Mouse (Mus musculus): ENCODE data around the gene Astn2. TPM values are rescaled to one million over a fixed set of nuclear protein-coding genes. Genes with fewer than 3 reads are reported as not detected.

Gene Astn2
- polyA plus RNA-seq, 1 experiment from 2014 or later, result 0.06 TPM

GRCm38 (mm10) chr4:65724414-65724813 is 680.0 kb downstream of the Astn2 start:
- no peak overlapping the region for H3K4me3 ChIP-seq (replicated peaks)
- no peaks in the 10 kb centered on the region for H3K4me1 ChIP-seq (replicated peaks)
- H3K27ac ChIP-seq, result no peak overlapping the region
- no peaks in the 10 kb centered on the region for H3K36me3 ChIP-seq
- H3K27me3 ChIP-seq, result no peaks in the 10 kb centered on the region
- ATAC-seq (ENCODE audit: low read depth) (no peak), DNase-seq (no peak)
- no peak overlapping the region for H3K4me2 ChIP-seq
- no peak overlapping the region for H3K9ac ChIP-seq
- no peaks in the 10 kb centered on the region for H3K9me3 ChIP-seq (replicated peaks)
- WGBS (ENCODE audit: insufficient replicate concordance), result 39% methylated on average over 6 of the region's 6 CpGs

- no peaks in the 10 kb centered on the region for H3K4me1 ChIP-seq (replicated peaks)
- H3K4me2 ChIP-seq, result no peak overlapping the region
- H3K27ac ChIP-seq, result no peak overlapping the region
- no peaks in the 10 kb centered on the region for H3K27me3 ChIP-seq
- H3K9me3 ChIP-seq (replicated peaks), result no peaks in the 10 kb centered on the region
- H3K36me3 ChIP-seq, result no peaks in the 10 kb centered on the region
- ATAC-seq (ENCODE audit: low read depth) (no peak), DNase-seq (no peak)
- no peak overlapping the region for H3K9ac ChIP-seq
- no peak overlapping the region for H3K4me3 ChIP-seq (replicated peaks)
- WGBS (ENCODE audit: insufficient replicate concordance), result 54% methylated on average over 2 of the region's 2 CpGs
Observed at GRCm38 (mm10) chr4:65719610-65720009, 684.8 kb downstream of the Astn2 start.

GRCm38 (mm10) chr4:65717899-65718298 is 686.5 kb downstream of the Astn2 start:
- Histone ChIP-seq H3K4me3 (replicated peaks) (no peak overlapping the region), H3K9ac (no peak overlapping the region), H3K9me3 (replicated peaks) (no peaks in the 10 kb centered on the region), H3K4me2 (no peak overlapping the region), H3K27ac (no peak overlapping the region), H3K27me3 (no peaks in the 10 kb centered on the region), H3K4me1 (replicated peaks) (no peaks in the 10 kb centered on the region), H3K36me3 (no peaks in the 10 kb centered on the region)
- DNase-seq (no peak), ATAC-seq (ENCODE audit: low read depth) (no peak)
- 64% methylated on average over 1 of the region's 1 CpGs for WGBS (ENCODE audit: insufficient replicate concordance)

GRCm38 (mm10) chr4:65716086-65716485 is 688.3 kb downstream of the Astn2 start:
- H3K4me3 ChIP-seq (replicated peaks), result no peak overlapping the region
- no peak for DNase-seq
- H3K27me3 ChIP-seq, result no peaks in the 10 kb centered on the region
- no peak for ATAC-seq (ENCODE audit: low read depth)
- H3K27ac ChIP-seq, result no peak overlapping the region
- no peaks in the 10 kb centered on the region for H3K4me1 ChIP-seq (replicated peaks)
- no peaks in the 10 kb centered on the region for H3K9me3 ChIP-seq (replicated peaks)
- no peaks in the 10 kb centered on the region for H3K36me3 ChIP-seq
- WGBS (ENCODE audit: insufficient replicate concordance), result 60% methylated on average over 2 of the region's 2 CpGs
- H3K4me2 ChIP-seq, result no peak overlapping the region
- H3K9ac ChIP-seq, result no peak overlapping the region

GRCm38 (mm10) chr4:65711678-65712077 is 692.7 kb downstream of the Astn2 start:
- no peak overlapping the region for H3K9ac ChIP-seq
- H3K9me3 ChIP-seq (replicated peaks), result no peaks in the 10 kb centered on the region
- H3K27me3 ChIP-seq, result no peaks in the 10 kb centered on the region
- H3K4me2 ChIP-seq, result no peak overlapping the region
- ATAC-seq (ENCODE audit: low read depth) (no peak), DNase-seq (no peak)
- H3K36me3 ChIP-seq, result no peaks in the 10 kb centered on the region
- H3K27ac ChIP-seq, result no peak overlapping the region
- H3K4me3 ChIP-seq (replicated peaks), result no peak overlapping the region
- WGBS (ENCODE audit: insufficient replicate concordance), result 71% methylated on average over 2 of the region's 2 CpGs
- no peaks in the 10 kb centered on the region for H3K4me1 ChIP-seq (replicated peaks)

- Histone ChIP-seq H3K4me2 (no peak overlapping the region), H3K4me1 (replicated peaks) (no peaks in the 10 kb centered on the region), H3K9me3 (replicated peaks) (no peaks in the 10 kb centered on the region), H3K4me3 (replicated peaks) (no peak overlapping the region), H3K9ac (no peak overlapping the region), H3K36me3 (no peaks in the 10 kb centered on the region), H3K27me3 (no peaks in the 10 kb centered on the region), H3K27ac (no peak overlapping the region)
- ATAC-seq (ENCODE audit: low read depth) (no peak), DNase-seq (no peak)
Observed at GRCm38 (mm10) chr4:65710623-65711022, 693.8 kb downstream of the Astn2 start.

- Histone ChIP-seq H3K36me3 (no peaks in the 10 kb centered on the region), H3K9ac (no peak overlapping the region), H3K4me2 (no peak overlapping the region), H3K4me1 (replicated peaks) (no peaks in the 10 kb centered on the region), H3K4me3 (replicated peaks) (no peak overlapping the region), H3K27me3 (no peaks in the 10 kb centered on the region), H3K9me3 (replicated peaks) (no peaks in the 10 kb centered on the region), H3K27ac (no peak overlapping the region)
- ATAC-seq (ENCODE audit: low read depth) (no peak), DNase-seq (no peak)
- WGBS (ENCODE audit: insufficient replicate concordance), result 57% methylated on average over 4 of the region's 4 CpGs
Observed at GRCm38 (mm10) chr4:65701848-65702247, 702.6 kb downstream of the Astn2 start.

GRCm38 (mm10) chr4:65699743-65700361 is 704.6 kb downstream of the Astn2 start:
- no peaks in the 10 kb centered on the region for H3K9me3 ChIP-seq (replicated peaks)
- no peaks in the 10 kb centered on the region for H3K36me3 ChIP-seq
- ATAC-seq (ENCODE audit: low read depth), result no peak
- no peaks in the 10 kb centered on the region for H3K4me1 ChIP-seq (replicated peaks)
- H3K4me2 ChIP-seq, result no peak overlapping the region
- no peak overlapping the region for H3K27ac ChIP-seq
- DNase-seq, result no peak
- no peak overlapping the region for H3K9ac ChIP-seq
- no peak overlapping the region for H3K4me3 ChIP-seq (replicated peaks)
- WGBS (ENCODE audit: insufficient replicate concordance), result 55% methylated on average over 8 of the region's 8 CpGs
- no peaks in the 10 kb centered on the region for H3K27me3 ChIP-seq

GRCm38 (mm10) chr4:65695241-65695640 is 709.2 kb downstream of the Astn2 start:
- Histone ChIP-seq H3K4me3 (replicated peaks) (no peak overlapping the region), H3K27me3 (no peaks in the 10 kb centered on the region), H3K27ac (no peak overlapping the region), H3K9me3 (replicated peaks) (no peaks in the 10 kb centered on the region), H3K4me2 (no peak overlapping the region), H3K9ac (no peak overlapping the region), H3K4me1 (replicated peaks) (no peaks in the 10 kb centered on the region), H3K36me3 (no peaks in the 10 kb centered on the region)
- DNase-seq (no peak), ATAC-seq (ENCODE audit: low read depth) (no peak)
- 59% methylated on average over 5 of the region's 5 CpGs for WGBS (ENCODE audit: insufficient replicate concordance)

- H3K9me3 ChIP-seq (replicated peaks), result no peaks in the 10 kb centered on the region
- no peak overlapping the region for H3K27ac ChIP-seq
- no peaks in the 10 kb centered on the region for H3K36me3 ChIP-seq
- ATAC-seq (ENCODE audit: low read depth) (no peak), DNase-seq (no peak)
- 64% methylated on average over 5 of the region's 5 CpGs for WGBS (ENCODE audit: insufficient replicate concordance)
- H3K4me1 ChIP-seq (replicated peaks), result no peaks in the 10 kb centered on the region
- H3K9ac ChIP-seq, result no peak overlapping the region
- no peak overlapping the region for H3K4me2 ChIP-seq
- no peaks in the 10 kb centered on the region for H3K27me3 ChIP-seq
- H3K4me3 ChIP-seq (replicated peaks), result no peak overlapping the region
Observed at GRCm38 (mm10) chr4:65694011-65694410, 710.4 kb downstream of the Astn2 start.

- no peak for ATAC-seq (ENCODE audit: low read depth)
- H3K27me3 ChIP-seq, result no peaks in the 10 kb centered on the region
- no peaks in the 10 kb centered on the region for H3K9me3 ChIP-seq (replicated peaks)
- H3K4me3 ChIP-seq (replicated peaks), result no peak overlapping the region
- no peak overlapping the region for H3K4me2 ChIP-seq
- H3K27ac ChIP-seq, result no peak overlapping the region
- WGBS (ENCODE audit: insufficient replicate concordance), result 29% methylated on average over 1 of the region's 1 CpGs
- DNase-seq, result no peak
- no peaks in the 10 kb centered on the region for H3K36me3 ChIP-seq
- no peak overlapping the region for H3K9ac ChIP-seq
- H3K4me1 ChIP-seq (replicated peaks), result no peaks in the 10 kb centered on the region
Observed at GRCm38 (mm10) chr4:65687006-65687723, 717.2 kb downstream of the Astn2 start.
